Mouse (Mus musculus) ES-Bruce4 (cell line): ENCODE results near the gene Sptb. TPM values are rescaled to one million over a fixed set of nuclear protein-coding genes. Genes with fewer than 3 reads are reported as not detected.

Experiments
- H3K27ac ChIP-seq: 2 replicates; pipeline ENCODE4 v1.5.1; 2012; ENCODE audit warnings: low read length, inconsistent platforms; ENCODE audit not compliant: insufficient read depth
- H3K27me3 ChIP-seq: 2 replicates; pipeline ENCODE4 v1.6.1; 2012; ENCODE audit warnings: mild to moderate bottlenecking, low read length, inconsistent platforms; ENCODE audit not compliant: control insufficient read depth, poor library complexity, insufficient read depth, severe bottlenecking
- H3K36me3 ChIP-seq: 2 replicates; pipeline ENCODE4 v1.6.1; 2012; ENCODE audit warnings: inconsistent platforms, mild to moderate bottlenecking, low read length, moderate library complexity; ENCODE audit not compliant: control insufficient read depth, poor library complexity, insufficient read depth, severe bottlenecking
- H3K4me1 ChIP-seq: one replicate; pipeline ENCODE4 v1.8.1; 2011; ENCODE audit warnings: low read length; ENCODE audit not compliant: control insufficient read depth, insufficient read depth
- H3K4me3 ChIP-seq: 2 replicates; pipeline ENCODE4 v1.5.1; 2011; ENCODE audit warnings: low read depth, mild to moderate bottlenecking, low read length
- H3K9ac ChIP-seq: 2 replicates; pipeline ENCODE4 v1.6.1; 2012; ENCODE audit warnings: low read depth, mild to moderate bottlenecking, inconsistent platforms; ENCODE audit not compliant: poor library complexity, severe bottlenecking
- H3K9me3 ChIP-seq: replicated peaks from 2 replicates; pipeline ENCODE4 v1.6.1; 2012; ENCODE audit warnings: mild to moderate bottlenecking, low read length, inconsistent platforms; ENCODE audit not compliant: control insufficient read depth, poor library complexity, insufficient read depth, severe bottlenecking
- CTCF ChIP-seq: IDR thresholded peaks from one replicate; pipeline ENCODE4 v1.8.1; 2011; ENCODE audit warnings: low read depth, low read length
- EP300 ChIP-seq: IDR thresholded peaks from 2 replicates; pipeline ENCODE4 v1.6.1; 2011; ENCODE audit warnings: low read depth, low read length; ENCODE audit not compliant: insufficient read depth
- POLR2A ChIP-seq: IDR thresholded peaks from one replicate; pipeline ENCODE4 v1.8.1; 2011; ENCODE audit warnings: low read length; ENCODE audit not compliant: insufficient read depth
- polyA plus RNA-seq: library from polyadenylated mRNA; stranded (reverse); fragments of >200 nt; gene quantifications from 2 replicates; pipeline ENCODE4 v1.2.4, GENCODE M21; 2011; ENCODE audit warnings: low read depth; ENCODE audit not compliant: missing spikeins, insufficient read depth, insufficient read length

Sptb gene
- polyA plus RNA-seq, 1 experiment: 4.6 TPM

DNA sequence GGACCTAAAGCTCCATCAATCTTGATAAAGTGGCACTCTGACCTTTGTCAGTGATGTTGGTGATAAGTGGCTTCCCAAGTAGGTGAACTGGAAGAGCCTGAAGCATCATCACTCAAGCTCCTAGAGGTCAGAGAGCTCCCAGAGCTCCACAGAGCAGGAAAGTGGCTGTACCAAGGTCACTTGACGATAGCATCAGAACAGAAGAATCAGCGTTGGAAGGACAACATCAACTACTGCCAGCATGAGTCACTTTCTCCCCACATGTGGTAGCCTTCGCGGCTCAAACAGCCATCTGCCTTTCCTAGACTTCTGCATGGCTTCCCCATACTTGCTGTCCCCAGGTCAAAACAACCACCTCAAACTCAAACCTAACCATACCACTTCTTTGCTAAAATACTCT is 67.7 kb downstream of the Sptb start:
- no peaks in the 10 kb centered on the region for H3K4me1 ChIP-seq
- H3K27me3 ChIP-seq: no peaks in the 10 kb centered on the region
- H3K27ac ChIP-seq: no peak overlapping the region
- no peak for TF ChIP-seq EP300
- TF ChIP-seq POLR2A: no peak
- TF ChIP-seq CTCF: no peak
- H3K9me3 ChIP-seq: no peaks in the 10 kb centered on the region
- no peaks in the 10 kb centered on the region for H3K36me3 ChIP-seq
- no peak overlapping the region for H3K4me3 ChIP-seq
- no peak overlapping the region for H3K9ac ChIP-seq

DNA sequence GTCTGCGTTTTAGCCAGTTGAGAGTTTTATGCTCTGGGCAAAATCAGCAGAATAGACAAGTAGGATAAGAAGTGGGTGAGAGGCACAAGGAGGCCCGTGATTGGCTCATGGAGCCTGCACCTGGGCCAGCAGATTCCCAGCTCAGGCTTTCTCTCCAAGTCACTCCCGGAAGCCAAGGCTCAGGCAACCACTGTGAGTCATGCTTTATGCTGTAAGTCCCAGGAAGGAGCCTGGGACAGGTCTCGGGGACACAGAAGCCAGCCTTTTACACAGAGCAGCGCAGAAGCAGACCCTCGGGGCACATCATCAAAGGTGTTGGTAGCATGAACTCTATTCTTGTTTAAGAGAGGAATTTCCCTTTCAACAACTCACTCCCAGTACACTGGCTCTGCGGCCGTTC is 69.7 kb downstream of the Sptb start:
- no peak overlapping the region for H3K4me3 ChIP-seq
- TF ChIP-seq CTCF (no peak), POLR2A (no peak), EP300 (no peak)
- no peak overlapping the region for H3K27ac ChIP-seq
- no peaks in the 10 kb centered on the region for H3K9me3 ChIP-seq
- no peak overlapping the region for H3K9ac ChIP-seq
- no peaks in the 10 kb centered on the region for H3K27me3 ChIP-seq
- no peaks in the 10 kb centered on the region for H3K36me3 ChIP-seq
- no peaks in the 10 kb centered on the region for H3K4me1 ChIP-seq

DNA sequence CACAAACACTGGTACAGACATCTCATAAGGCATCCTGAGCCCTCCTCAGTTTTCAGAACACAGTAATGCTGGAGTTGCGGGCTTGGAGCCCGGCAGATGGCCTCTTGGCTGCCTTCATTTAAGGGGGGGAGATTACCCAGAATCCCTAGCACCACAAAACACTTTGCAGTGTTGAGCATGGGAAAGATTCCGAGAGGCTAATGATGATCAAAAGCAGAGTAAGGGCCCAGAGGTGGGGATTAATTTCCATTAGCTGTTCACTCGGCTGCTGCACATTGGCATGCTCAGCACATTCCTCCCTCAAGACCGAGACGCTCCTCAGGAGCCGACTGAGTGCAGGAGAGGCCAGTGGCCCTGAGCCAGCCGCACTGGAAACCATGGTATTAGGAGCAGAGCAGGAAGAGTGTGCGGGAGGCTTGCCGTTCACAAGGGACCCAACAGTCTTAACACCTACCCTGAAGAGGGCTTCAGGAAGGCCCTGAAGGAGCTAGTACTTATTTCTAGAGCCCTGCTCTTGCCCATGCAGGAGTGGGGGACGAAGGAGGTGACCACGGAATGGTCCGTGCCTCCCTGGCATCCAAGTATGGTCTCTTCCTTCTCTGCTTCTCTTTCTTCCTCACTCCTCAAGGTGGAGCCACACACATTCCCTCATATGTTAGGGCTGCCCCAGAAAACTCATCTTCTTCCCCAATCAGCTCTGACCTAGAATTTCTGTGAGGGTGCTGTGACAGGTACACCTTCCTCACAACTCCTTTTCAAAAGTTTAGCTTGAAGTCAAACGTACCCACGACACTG is 75.3 kb downstream of the Sptb start:
- Histone ChIP-seq H3K27me3 (no peaks in the 10 kb centered on the region), H3K9ac (no peak overlapping the region)

DNA sequence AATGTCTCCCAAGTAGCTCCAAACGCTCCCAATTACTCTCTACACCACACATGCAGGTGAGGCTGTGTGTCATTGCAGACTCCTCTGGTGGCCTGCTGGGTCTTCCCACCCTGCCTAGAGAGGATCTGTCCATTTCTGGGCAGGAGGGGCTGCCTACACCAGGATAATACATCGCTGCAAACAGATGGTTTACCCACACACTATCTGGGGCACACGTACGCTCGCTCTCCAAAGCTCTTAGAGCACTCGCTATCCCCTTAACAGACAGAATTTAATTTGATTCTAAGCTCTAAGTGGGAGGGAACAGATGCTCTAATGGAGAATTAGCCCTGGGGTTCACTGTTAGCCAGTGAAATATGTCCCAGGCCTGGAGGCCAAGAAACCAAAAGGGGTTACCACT is 87.0 kb downstream of the Sptb start:
- H3K4me3 ChIP-seq: no peak overlapping the region
- no peaks in the 10 kb centered on the region for H3K36me3 ChIP-seq
- no peaks in the 10 kb centered on the region for H3K9me3 ChIP-seq
- no peaks in the 10 kb centered on the region for H3K27me3 ChIP-seq
- no peak overlapping the region for H3K27ac ChIP-seq
- TF ChIP-seq POLR2A: no peak
- no peaks in the 10 kb centered on the region for H3K4me1 ChIP-seq
- H3K9ac ChIP-seq: no peak overlapping the region

More for the DNA sequence above, 75.3 kb downstream of the Sptb start:
- Histone ChIP-seq H3K4me3 (no peak overlapping the region), H3K27ac (no peak overlapping the region), H3K36me3 (no peaks in the 10 kb centered on the region), H3K4me1 (no peaks in the 10 kb centered on the region), H3K9me3 (no peaks in the 10 kb centered on the region)
- TF ChIP-seq POLR2A: no peak
- no peak for TF ChIP-seq EP300
- no peak for TF ChIP-seq CTCF

DNA sequence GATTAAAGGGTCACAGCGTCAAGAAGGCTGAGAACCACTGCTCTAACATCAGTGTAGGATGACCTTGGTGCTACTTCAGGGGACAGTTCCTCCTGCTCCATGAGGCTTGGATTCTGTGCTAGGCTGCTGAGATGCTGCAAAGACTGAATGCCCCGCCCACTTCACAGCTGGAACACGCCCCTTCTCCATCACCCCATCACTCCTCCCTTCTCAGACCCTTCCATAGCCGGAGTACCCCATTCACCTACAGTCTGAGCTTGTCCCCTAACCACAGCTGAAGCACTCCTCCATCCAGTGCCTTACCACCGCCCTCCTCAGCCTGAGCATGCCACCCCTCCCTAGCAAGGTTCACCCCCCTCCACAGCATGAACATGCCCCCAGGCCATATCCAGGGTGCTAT is 90.5 kb downstream of the Sptb start:
- Histone ChIP-seq H3K9me3 (no peaks in the 10 kb centered on the region), H3K27me3 (no peaks in the 10 kb centered on the region), H3K4me1 (no peaks in the 10 kb centered on the region), H3K4me3 (no peak overlapping the region), H3K9ac (no peak overlapping the region), H3K27ac (no peak overlapping the region), H3K36me3 (no peaks in the 10 kb centered on the region)
- TF ChIP-seq EP300: no peak
- no peak for TF ChIP-seq POLR2A
- no peak for TF ChIP-seq CTCF

DNA sequence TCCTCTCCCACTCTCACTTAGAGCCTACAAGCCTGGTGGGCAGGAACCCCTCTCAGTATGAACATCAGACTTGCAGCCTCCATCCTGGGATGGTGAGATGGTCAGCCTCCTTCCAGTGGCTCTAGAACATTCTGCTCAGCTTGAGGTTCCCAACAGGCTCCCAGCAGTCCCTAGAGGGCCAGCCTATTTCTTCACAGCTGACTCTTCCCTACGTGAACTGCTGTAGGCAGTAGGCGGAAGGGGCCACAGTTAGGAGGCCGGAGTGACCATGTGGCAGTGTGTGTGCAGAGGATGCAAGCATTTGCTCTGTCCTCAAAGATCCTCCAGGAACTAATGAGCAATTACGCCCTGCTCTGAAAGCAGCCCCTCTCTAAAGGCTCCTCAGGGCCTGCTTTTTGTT is 92.2 kb downstream of the Sptb start:
- no peaks in the 10 kb centered on the region for H3K4me1 ChIP-seq
- no peak overlapping the region for H3K4me3 ChIP-seq
- H3K36me3 ChIP-seq: no peaks in the 10 kb centered on the region
- TF ChIP-seq CTCF: no peak
- TF ChIP-seq EP300: no peak
- no peaks in the 10 kb centered on the region for H3K9me3 ChIP-seq
- no peaks in the 10 kb centered on the region for H3K27me3 ChIP-seq
- H3K9ac ChIP-seq: no peak overlapping the region
- H3K27ac ChIP-seq: no peak overlapping the region
